Mouse (Mus musculus): Measurements from ENCODE around the gene Disp2. TPM values are rescaled to one million over a fixed set of nuclear protein-coding genes. Genes with fewer than 3 reads are reported as not detected.

Gene Disp2
- under 1 TPM in 1 of 2 experiments, not detected in 1; 0.04 TPM for total RNA-seq (2023)

DNA sequence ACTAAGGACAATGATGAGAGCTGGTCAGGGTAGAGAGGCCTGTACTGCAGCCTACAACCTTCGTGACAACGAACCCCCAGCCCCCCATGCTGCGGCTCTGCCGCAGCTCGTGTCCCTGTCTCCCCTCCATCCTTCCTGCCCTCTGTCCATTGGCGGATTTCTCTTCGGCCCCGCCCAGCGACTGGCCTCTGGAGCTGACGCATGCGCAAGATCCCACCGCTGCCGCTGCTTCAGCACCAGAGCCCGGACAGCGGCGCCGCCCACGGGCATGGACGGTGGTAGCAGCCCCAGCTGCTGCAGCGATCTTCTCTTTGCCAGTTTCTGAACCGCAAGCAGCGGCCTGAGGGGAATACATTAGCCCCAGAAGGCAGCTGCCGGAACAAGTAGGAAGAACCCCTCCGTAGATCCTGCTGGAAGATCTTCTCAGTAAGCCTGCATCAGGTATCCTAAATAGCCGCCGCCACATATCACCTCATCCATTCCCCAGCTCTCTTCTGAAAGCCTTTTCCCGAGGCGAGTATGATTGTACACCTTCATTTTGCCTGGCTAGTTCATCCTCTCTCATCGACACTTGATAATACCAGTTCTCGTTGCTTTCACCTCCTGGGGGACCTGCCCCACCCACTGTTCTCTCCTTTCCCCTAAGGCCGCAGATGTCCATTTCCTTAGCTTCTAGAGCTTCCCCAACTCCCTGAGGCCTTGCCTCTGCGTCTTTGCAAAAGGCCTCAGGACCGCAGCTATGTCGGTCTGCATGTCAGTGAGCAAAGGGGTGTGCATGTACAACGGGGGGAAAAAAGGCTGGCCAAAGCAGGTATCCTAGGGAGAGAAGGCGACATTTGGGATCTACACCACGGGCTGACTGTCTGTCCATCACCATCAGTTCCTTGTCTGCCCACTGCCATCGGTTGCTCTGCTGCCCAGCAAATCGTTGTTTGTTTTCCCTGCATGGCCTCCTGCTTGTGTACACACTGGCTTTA is at the start of gene Disp2:
Disp2 (plus strand) TSS at position 216 of the 977 bp plus-strand sequence.

DNA sequence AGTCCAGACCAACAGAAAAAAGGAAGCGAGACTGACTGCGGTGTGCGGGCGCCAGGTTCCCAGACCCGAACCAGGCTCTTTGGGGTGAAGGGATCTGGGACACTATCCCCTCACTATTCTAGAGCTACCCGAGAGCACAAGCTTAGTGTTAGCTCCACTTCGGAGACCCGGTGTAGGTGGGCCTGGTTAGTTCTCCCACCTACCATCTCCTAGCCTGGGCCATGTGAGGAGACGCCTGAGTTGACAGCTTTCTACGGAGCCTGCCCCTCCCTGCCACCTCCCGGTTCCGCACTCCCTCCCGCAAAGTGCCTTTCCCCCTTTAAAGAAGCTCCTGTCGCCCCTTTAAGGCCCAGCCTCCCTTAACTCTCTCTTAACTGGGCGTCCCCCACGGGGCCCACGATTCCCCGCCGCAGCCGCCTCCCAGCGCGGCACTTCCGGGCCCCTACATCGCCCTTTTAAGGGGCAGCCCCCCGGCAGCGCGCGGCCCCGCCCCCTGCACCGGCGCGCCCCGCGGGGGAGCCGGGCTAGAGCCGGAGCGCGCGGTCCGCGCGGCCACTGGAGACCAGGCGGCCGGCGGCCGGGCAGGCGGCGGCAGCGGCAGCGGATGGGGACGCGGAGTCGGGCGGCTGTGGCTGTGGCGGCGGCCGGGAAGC is 34.2 kb upstream of the Disp2 start, which contains the start of gene Inafm2:
Inafm2 (plus strand) TSS at position 527 of the 653 bp plus-strand sequence.

DNA sequence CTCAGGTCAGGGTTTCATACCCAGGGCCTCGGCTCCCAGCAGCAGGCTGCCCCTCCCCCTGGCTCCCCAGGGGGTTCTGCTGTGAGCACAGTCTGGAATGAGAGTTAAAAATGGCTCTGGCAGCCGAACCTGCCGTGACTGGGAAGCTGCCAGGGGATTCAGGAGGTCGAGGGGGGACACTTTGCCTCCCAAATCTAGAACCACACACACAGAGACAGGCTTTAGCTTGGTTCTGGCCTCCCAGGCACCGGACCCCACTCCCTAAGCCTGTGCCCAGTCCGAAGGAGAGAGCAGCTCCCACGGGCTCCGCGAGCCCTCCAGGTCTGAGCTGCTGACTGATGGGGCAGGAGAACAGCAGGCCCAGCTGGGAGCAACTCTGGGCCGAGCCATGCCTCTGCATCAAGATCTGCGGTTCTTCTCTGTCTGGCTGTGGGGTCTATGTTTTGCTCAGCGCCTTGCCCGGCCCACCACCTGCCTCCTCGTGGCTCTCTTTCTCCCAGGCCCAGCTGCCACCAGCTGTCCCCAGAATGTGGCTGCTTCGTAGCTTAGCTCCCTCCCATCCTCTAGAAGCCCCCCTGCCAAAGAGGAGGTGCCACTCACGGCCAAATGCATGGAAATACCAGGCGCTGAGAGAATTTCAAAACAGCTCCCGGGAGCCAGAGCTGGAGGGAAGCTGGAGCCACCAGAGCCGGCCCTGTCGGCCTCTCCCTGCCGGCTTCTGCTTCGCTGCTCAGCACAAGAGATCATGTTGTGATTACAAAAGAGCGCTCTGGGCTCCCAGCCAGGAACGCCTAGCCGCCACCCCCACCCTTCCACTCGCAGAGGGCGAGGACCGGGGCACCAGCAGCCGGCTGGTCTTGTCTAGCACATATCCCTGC is 17.4 kb upstream of the Disp2 start, which contains the start of gene Ccdc9b:
Ccdc9b (minus strand) TSS at position 756 of the 878 bp plus-strand sequence.

DNA sequence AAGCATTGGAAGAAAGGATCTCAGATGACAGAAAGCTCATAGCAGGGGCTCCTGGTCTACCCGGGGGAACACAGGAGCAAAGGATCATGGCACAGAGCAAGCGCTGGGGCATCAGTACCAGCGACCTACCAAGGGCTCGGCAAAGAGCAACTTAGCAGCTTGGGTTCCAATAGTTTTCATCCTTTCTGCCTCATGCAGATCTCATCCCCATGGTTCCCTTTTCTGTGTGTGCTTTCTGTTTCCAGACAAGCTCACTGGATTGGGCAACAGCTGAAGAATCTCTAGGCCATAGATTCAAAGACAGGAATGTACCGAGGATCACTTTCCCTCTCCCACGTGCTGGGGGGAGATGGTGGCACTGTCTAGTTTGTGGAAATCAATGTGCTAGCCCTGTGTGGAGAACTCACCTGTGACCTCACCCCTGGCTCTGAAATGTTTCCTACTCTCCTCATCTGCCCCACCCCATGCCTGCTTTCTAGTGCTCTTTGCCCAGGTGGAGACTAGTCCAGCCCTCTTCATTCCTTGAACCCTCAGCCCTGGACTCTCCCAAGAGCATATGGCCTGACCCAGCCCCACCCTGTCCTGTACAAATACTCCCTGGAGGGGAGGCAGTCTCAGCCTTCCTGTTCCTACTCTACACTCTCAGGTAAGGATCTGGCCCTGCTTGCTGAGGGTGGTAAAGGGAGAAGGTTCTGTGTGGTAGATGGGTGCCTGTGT is 7.2 kb upstream of the Disp2 start, which contains the start of gene Phgr1:
Phgr1 (plus strand) TSS at position 612 of the 717 bp plus-strand sequence.

DNA sequence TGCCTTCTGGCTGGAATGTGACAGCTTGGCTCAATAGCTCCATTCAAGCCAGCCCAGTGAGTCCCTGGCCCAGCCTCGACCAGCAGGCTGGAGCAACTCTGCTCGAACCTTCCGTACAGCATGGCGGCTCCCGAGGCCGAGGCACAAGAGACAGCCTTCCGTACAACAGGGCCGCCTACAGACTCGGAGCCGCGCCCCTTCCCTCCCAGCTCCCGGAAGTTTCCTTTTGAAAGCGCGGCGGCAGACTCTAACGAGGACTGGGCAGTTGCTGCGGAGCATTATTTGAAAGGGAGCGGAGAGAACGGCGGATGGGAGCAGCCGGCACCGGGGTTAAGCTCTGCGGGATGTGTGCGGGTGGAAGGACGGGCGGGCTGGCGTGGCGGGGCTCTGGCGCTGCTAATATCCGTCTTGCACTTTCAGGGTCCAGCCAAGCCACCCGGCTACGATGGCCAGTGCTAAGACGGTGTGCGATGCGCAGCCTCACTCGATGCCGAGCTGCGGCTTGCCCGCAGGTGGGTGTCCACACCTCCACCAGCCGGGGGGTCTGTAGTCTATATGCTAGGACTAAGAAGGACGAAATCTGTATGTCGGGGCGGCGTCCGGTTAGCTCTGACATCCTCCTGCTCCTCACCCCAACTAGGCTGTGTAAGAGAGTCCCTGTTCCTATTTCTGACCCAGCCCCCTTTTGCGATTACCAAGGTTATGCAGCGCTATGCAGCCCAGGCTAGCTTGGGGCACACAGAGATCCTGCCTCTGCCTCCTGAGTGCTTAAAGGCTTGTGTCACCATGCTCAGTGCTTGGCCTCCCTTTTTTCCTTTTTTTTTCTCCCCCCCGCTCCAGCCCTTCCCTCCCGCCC is 34.7 kb downstream of the Disp2 start, which contains the start of gene Knstrn:
Knstrn (plus strand) TSS at position 23 of the 856 bp plus-strand sequence.

Other genes with a start within 250 kb of the Disp2 start
- gene Bmf, start 230.0 kb upstream of the Disp2 start, total RNA-seq (2023), result 10 to 100 TPM in 1 of 2 experiments, 1 to 10 TPM in 1; 8.5 to 13.5 TPM
- gene Bub1b, start 181.5 kb upstream of the Disp2 start, total RNA-seq (2023), result 10 to 100 TPM; 64.0 to 64.1 TPM
- gene Pak6, start 116.4 kb upstream of the Disp2 start, total RNA-seq (2023), result not detected
- gene Ankrd63, start 75.8 kb upstream of the Disp2 start, total RNA-seq (2023), result under 1 TPM; 0.70 to 0.93 TPM
- 100 to 1,000 TPM; 163 to 171 TPM for gene Plcb2, start 51.3 kb upstream of the Disp2 start, total RNA-seq (2023)
- gene Inafm2, start 34.0 kb upstream of the Disp2 start, total RNA-seq (2023), result 10 to 100 TPM; 12.9 to 13.3 TPM
- gene Ccdc9b, start 17.1 kb upstream of the Disp2 start, total RNA-seq (2023), result under 1 TPM; 0.20 to 0.33 TPM
- not detected for gene Phgr1, start 7.0 kb upstream of the Disp2 start, total RNA-seq (2023)
- gene Knstrn, start 34.3 kb downstream of the Disp2 start, total RNA-seq (2023), result 10 to 100 TPM; 53.2 to 58.7 TPM
- gene Ivd, start 82.2 kb downstream of the Disp2 start, total RNA-seq (2023), result 10 to 100 TPM; 29.2 to 30.5 TPM
- gene Bahd1, start 120.7 kb downstream of the Disp2 start, total RNA-seq (2023), result 10 to 100 TPM in 1 of 2 experiments, 1 to 10 TPM in 1; 8.5 to 11.6 TPM
- gene Chst14, start 146.8 kb downstream of the Disp2 start, total RNA-seq (2023), result 1 to 10 TPM; 3.4 TPM
- 1 to 10 TPM; 5.9 to 7.0 TPM for gene Ccdc32, start 249.7 kb downstream of the Disp2 start, total RNA-seq (2023)